Mouse (Mus musculus) liver, adult 2 months (tissue): ENCODE results near the gene Cdhr3. TPM values are rescaled to one million over a fixed set of nuclear protein-coding genes. Genes with fewer than 3 reads are reported as not detected.
A peak's percentile ranks its signal among the peaks of the same experiment; 100 is the strongest.
"Not testable (repeated sequence)": the region's sequence is repeated elsewhere in the genome, so short reads cannot be mapped to it uniquely, and the experiment has no call there.

Source experiments
- DNase-seq: peaks from one replicate; pipeline ENCODE4 v3.0.0-alpha.2; 2011; ENCODE audit warnings: low read depth, low spot score; ENCODE audit errors: extremely low read depth
- H3K27ac ChIP-seq: fragments of 200-500 bp; replicated peaks from 2 replicates; pipeline ENCODE4 v1.5.1; 2012; ENCODE audit warnings: low read depth, mild to moderate bottlenecking, control low read depth, inconsistent platforms, low read length; ENCODE audit not compliant: insufficient read depth
- H3K27me3 ChIP-seq: fragments of 200-500 bp; 2 replicates; pipeline ENCODE4 v1.6.1; 2012; ENCODE audit warnings: mild to moderate bottlenecking, moderate library complexity, low read length, inconsistent platforms; ENCODE audit not compliant: control insufficient read depth, insufficient read depth
- H3K36me3 ChIP-seq: fragments of 200-500 bp; 2 replicates; pipeline ENCODE4 v1.6.1; 2012; ENCODE audit warnings: low read length, inconsistent platforms; ENCODE audit not compliant: control insufficient read depth, insufficient read depth
- H3K4me1 ChIP-seq: fragments of 200-500 bp; 2 replicates; pipeline ENCODE4 v1.6.1; 2011; ENCODE audit warnings: low read length; ENCODE audit not compliant: control insufficient read depth, insufficient read depth
- H3K4me3 ChIP-seq: fragments of 200-500 bp; 2 replicates; pipeline ENCODE4 v1.5.1; 2011; ENCODE audit warnings: low read depth, mild to moderate bottlenecking, control low read depth, low read length, moderate library complexity; ENCODE audit not compliant: insufficient read depth
- H3K79me2 ChIP-seq: fragments of 200-500 bp; 2 replicates; pipeline ENCODE4 v1.6.1; 2012; ENCODE audit warnings: inconsistent platforms, mild to moderate bottlenecking, low read length, moderate library complexity; ENCODE audit not compliant: control insufficient read depth, insufficient read depth
- H3K9ac ChIP-seq: fragments of 200-500 bp; 2 replicates; pipeline ENCODE4 v1.6.1; 2012; ENCODE audit warnings: low read depth, mild to moderate bottlenecking, control low read depth, inconsistent platforms, low read length
- CTCF ChIP-seq: fragments of 200-500 bp; IDR thresholded peaks from 2 replicates; pipeline ENCODE4 v1.5.1; 2011; ENCODE audit warnings: low read depth, low read length, control low read depth
- POLR2A ChIP-seq: fragments of 200-500 bp; IDR thresholded peaks from 2 replicates; pipeline ENCODE4 v1.6.1; 2011; ENCODE audit warnings: low read length, control low read depth; ENCODE audit not compliant: insufficient read depth; ENCODE audit errors: extremely low read depth
- WGBS: fragments of 180-500 bp; shearing (Covaris S2); methylation state at CpG from one replicate; pipeline ENCODE4 v1.1.7; 2018; 5-methylcytosine and 5-hydroxymethylcytosine counted together
- polyA plus RNA-seq: library from polyadenylated mRNA; depleted of rRNA; stranded (reverse); fragments of >200 nt; gene quantifications from 2 replicates; pipeline ENCODE4 v1.2.3, GENCODE M21; 2012
- total RNA-seq: library from RNA; depleted of rRNA; stranded (reverse); fragments of >200 nt; gene quantifications from 2 replicates; pipeline ENCODE4 v1.2.3, GENCODE M21; 2014

Cdhr3 gene
- total and polyA plus RNA-seq, 2 experiments, result not detected

DNA sequence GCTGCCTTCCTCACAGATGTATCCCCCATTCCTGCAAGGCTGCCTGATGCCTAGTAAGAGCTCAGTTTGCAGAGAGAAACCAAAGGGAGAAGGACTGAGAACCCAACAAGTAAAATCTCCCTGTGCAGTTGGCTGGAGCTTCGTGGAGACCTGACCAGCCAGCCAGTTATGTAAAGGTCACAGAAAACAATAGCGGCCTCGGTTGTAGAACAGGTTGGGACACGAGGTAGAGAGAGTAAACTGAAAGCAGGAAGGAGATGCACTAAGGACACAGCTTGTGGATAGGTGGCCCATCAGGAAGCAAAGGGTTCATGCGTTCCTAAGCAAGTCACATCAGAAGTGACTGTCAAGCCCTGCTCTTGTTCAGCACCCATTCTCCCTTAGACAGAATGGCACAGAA is 86.8 kb downstream of the Cdhr3 start:
- Histone ChIP-seq H3K27me3 (no peaks in the 10 kb centered on the region), H3K9ac (no peak overlapping the region), H3K79me2 (no peaks in the 10 kb centered on the region), H3K4me3 (no peak overlapping the region), H3K4me1 (no peaks in the 10 kb centered on the region), H3K36me3 (no peaks in the 10 kb centered on the region), H3K27ac (no peak overlapping the region)
- no peak for TF ChIP-seq POLR2A
- TF ChIP-seq CTCF, result no peak
- DNase-seq, result no peak
- WGBS, result 69% methylated on average over 5 of the region's 5 CpGs

DNA sequence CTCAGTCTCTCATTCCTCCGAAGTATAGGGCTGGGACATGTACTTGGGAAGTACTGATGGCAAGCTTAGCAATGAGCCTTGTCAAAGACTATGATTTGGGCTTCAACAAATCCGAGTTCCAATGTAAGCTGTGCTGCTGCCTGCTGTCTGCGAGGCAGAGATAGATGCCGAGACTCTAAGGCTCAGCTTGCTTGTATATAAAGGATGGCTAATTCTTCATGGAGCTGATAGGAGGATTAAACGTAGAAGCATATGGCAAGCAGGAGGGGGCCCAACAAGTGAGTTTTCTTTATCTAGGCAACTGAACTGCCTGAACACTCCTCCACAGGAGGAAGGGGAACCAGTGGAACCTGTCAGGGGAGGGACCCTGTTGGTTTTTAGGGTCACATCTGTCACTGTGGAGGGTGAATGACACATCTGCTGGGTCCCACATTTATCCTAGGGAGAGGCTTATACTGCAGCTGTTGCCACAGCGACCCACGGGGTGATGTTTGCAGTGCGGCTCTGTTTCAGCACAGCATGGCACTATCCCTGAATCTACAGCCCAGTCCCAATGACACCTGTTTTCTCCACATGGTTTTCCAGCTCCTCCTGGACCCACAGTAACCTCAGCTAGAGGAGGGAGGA is 89.2 kb downstream of the Cdhr3 start:
- TF ChIP-seq POLR2A, result no peak
- no peak for TF ChIP-seq CTCF
- H3K79me2 ChIP-seq, result no peaks in the 10 kb centered on the region
- no peaks in the 10 kb centered on the region for H3K36me3 ChIP-seq
- H3K4me1 ChIP-seq, result no peaks in the 10 kb centered on the region
- H3K4me3 ChIP-seq, result no peak overlapping the region
- no peaks in the 10 kb centered on the region for H3K27me3 ChIP-seq
- WGBS, result 71% methylated on average over 8 of the region's 8 CpGs
- H3K9ac ChIP-seq, result no peak overlapping the region
- no peak for DNase-seq
- H3K27ac ChIP-seq, result no peak overlapping the region

DNA sequence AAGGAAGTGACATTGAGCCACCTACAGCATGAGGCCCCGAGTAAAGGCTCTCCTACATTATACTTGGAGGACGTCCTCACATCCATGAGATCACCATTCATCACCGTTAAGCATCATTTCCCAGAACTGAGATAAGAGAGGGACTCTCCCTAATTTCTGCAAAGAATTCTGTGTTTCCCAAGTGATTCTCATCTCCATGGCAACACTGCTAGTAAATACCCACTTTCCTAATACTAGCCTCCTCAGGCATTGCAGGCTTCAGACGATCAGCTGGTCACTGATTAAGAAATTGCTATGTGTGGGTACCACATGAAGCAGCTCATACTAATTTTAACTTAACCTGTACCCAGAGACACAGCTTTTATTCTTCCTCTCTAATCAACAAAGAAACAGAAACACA is 92.3 kb downstream of the Cdhr3 start:
- DNase-seq, result no peak
- TF ChIP-seq CTCF, result no peak
- no peak for TF ChIP-seq POLR2A
- no peaks in the 10 kb centered on the region for H3K79me2 ChIP-seq
- WGBS, result 80% methylated on average over 4 of the region's 4 CpGs
- H3K4me1 ChIP-seq, result peaks cover 3% of the 10 kb centered on the region; the same call in 1 of the 2 replicates
- no peak overlapping the region for H3K9ac ChIP-seq
- no peaks in the 10 kb centered on the region for H3K36me3 ChIP-seq
- no peak overlapping the region for H3K27ac ChIP-seq
- no peaks in the 10 kb centered on the region for H3K27me3 ChIP-seq
- H3K4me3 ChIP-seq, result no peak overlapping the region

DNA sequence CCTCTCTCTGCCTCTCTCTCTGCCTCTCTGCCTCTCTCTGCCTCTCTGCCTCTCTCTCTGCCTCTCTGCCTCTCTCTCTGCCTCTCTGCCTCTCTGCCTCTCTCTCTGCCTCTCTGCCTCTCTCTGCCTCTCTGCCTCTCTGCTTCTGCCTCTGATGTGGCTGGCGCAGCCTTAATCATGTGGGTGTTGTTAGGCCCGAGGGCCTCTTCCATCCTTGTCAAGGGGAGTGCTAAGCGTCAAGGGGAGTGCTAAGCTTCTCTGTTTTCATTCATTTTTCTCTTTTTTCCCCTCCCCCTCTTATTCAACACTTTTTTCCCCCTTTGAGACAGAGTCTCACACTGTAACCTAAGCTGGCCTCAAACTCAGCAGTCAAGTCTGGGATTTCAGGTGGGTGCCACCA is 92.9 kb downstream of the Cdhr3 start:
- H3K4me1 ChIP-seq, H3K4me3 ChIP-seq, H3K36me3 ChIP-seq, H3K27me3 ChIP-seq, DNase-seq, H3K9ac ChIP-seq, H3K27ac ChIP-seq, H3K79me2 ChIP-seq: not testable (repeated sequence)
- WGBS, result 70% methylated on average over 3 of the region's 3 CpGs

DNA sequence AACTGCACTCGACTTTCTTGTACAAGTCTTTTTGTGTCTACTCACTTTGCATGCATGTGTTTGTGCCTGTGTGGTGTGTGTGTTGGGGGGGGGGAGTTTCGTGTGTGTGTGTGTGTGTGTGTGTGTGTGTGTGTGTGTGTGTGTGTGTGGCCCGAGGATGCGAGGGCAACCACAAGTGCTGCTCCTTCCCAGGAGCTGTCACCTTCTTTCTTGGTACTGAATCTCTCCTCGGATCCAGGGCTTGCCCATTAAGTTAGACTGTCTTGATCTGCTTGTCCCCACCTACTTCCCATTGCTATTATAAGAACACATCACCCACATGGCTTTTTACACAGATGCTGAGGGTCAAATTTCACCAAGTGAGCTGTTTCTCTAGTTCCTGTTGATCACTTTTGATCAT is 93.9 kb downstream of the Cdhr3 start:
- no peaks in the 10 kb centered on the region for H3K36me3 ChIP-seq
- H3K4me3 ChIP-seq, result no peak overlapping the region
- no peaks in the 10 kb centered on the region for H3K79me2 ChIP-seq
- H3K9ac ChIP-seq, result no peak overlapping the region
- WGBS, result 65% methylated on average over 5 of the region's 5 CpGs
- TF ChIP-seq POLR2A (no peak), CTCF (no peak)
- H3K27me3 ChIP-seq, result no peaks in the 10 kb centered on the region
- H3K27ac ChIP-seq, result no peak overlapping the region
- no peak for DNase-seq
- peaks cover 3% of the 10 kb centered on the region; the same call in 1 of the 2 replicates for H3K4me1 ChIP-seq

DNA sequence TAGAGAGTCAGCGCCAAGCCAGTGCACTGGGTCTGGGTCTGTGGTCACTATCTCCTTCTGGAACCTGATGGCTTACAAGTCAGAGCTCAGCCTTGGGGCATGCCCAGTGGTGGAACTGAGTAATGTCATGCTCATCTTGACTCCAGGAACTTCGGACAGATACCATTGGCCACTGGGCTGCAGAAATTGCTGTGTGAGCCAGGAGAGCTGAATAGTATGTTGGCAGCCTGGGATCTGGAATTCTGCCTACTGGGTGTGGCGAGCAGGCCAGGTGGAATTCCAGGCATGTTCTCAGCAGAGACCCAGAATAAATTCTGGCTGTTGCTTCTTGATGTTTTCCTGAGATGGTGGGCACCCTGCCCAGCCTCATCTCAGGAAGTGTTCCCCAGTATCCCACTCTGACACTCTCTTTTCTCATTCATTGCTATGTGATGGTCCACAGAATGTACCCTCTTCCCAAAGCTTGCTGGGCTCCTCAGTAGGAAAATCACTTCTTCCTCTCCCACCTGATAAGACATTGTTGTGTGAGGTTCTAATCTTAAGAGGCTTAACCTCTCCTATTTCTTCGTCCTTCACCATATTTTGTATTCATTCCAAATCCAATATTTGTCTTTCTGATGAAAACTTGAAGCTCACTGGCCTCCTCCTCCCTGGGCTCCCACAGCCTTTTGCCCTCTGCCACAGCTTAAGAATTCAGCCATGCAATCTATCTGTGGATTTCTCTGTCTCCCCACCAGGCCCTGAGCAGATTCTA is 97.4 kb downstream of the Cdhr3 start:
- H3K4me1 ChIP-seq, result peaks cover 3% of the 10 kb centered on the region; the same call in 1 of the 2 replicates
- no peak overlapping the region for H3K9ac ChIP-seq
- no peaks in the 10 kb centered on the region for H3K79me2 ChIP-seq
- no peaks in the 10 kb centered on the region for H3K27me3 ChIP-seq
- peak; percentile 45 for DNase-seq
- WGBS, result 34% methylated on average over 4 of the region's 4 CpGs
- no peak overlapping the region for H3K4me3 ChIP-seq
- no peak for TF ChIP-seq CTCF
- TF ChIP-seq POLR2A, result no peak
- H3K36me3 ChIP-seq, result no peaks in the 10 kb centered on the region
- no peak overlapping the region for H3K27ac ChIP-seq
